In genomic region chr8:123891271-123891670, GRCm38 (mm10) we compare ENCODE assay signal across 8 mouse cellular contexts. TPM values are rescaled to one million over a fixed set of nuclear protein-coding genes. Genes with fewer than 3 reads are reported as not detected.
A peak's percentile ranks its signal among the peaks of the same experiment; 100 is the strongest.
DNase-seq lines count a peak whose midpoint lies in the region; ATAC-seq and TF ChIP-seq lines count a peak whose summit lies in the region.

No protein-coding gene starts in this region.

- no peaks in the 10 kb centered on the region for H3K36me3 ChIP-seq in kidney, adult 2 months (ENCODE audit: control insufficient read depth, insufficient read depth, low read length)
- no peaks in the 10 kb centered on the region for H3K36me3 ChIP-seq in midbrain, embryonic 10.5 days

- H3K27me3 ChIP-seq in kidney, adult 2 months (replicated peaks; ENCODE audit: control insufficient read depth, insufficient read depth, low read length), result no peaks in the 10 kb centered on the region; the same call in 1 of the 2 replicates
- H3K27me3 ChIP-seq in midbrain, embryonic 10.5 days (ENCODE audit: low read depth, poor library complexity, severe bottlenecking), result peaks cover 81% of the 10 kb centered on the region

- no peak overlapping the region for H3K4me3 ChIP-seq in kidney, adult 2 months (ENCODE audit: insufficient read depth, low read depth, low read length)
- peak overlapping the region; percentile 55 for H3K4me3 ChIP-seq in midbrain, embryonic 10.5 days

- H3K27ac ChIP-seq in kidney, adult 2 months (ENCODE audit: insufficient read depth, low read depth, low read length), result no peak overlapping the region
- no peak overlapping the region for H3K27ac ChIP-seq in midbrain, embryonic 10.5 days (replicated peaks)

- DNase-seq in 3T3-L1 (ENCODE audit: low read depth, low spot score) (peak; percentile 54), NIH3T3 (ENCODE audit: low read depth) (peak; percentile 88)
- DNase-seq in gastrocnemius, postnatal 25 days, result peak; percentile 75
- DNase-seq in kidney, adult 2 months, result peak; percentile 28
- DNase-seq in midbrain, embryonic 10.5 days (ENCODE audit: low spot score), result peak; percentile 55
- DNase-seq in frontal cortex, postnatal 10 days (ENCODE audit: low spot score in 2 of 2), result no peak
- no peak for DNase-seq in layer of hippocampus, adult 9-10 months (ENCODE audit: low spot score)

- H3K9me3 ChIP-seq in midbrain, embryonic 10.5 days (replicated peaks), result no peaks in the 10 kb centered on the region

- ATAC-seq in common myeloid progenitor, adult 5-6 weeks (replicated peaks; ENCODE audit: low read depth, poor library complexity, severe bottlenecking), result peak; percentile 82

- no peak for TF ChIP-seq POLR2A in kidney, adult 2 months (IDR thresholded peaks at IDR 0.05; ENCODE audit: low read depth, low read length)

- H3K4me1 ChIP-seq in kidney, adult 2 months (ENCODE audit: control insufficient read depth, insufficient read depth, low read length), result no peaks in the 10 kb centered on the region
- H3K4me1 ChIP-seq in midbrain, embryonic 10.5 days, result peaks cover 19% of the 10 kb centered on the region

- WGBS in kidney, adult 2 months, result 2% methylated on average over 11 of the region's 11 CpGs
- 2% methylated on average over 11 of the region's 11 CpGs for WGBS in midbrain, embryonic 10.5 days

- TF ChIP-seq CTCF in kidney, adult 2 months (conservative IDR thresholded peaks at IDR 0.05; ENCODE audit: insufficient read depth, insufficient read length, low read depth, low read length), result no peak

RNA-seq across cellular contexts. Expression of gene Acta1, which starts 3.3 kb away (rescaled TPM):
- total RNA-seq in common myeloid progenitor, adult 5-6 weeks (2017), result not detected in 2 replicates
- total RNA-seq in gastrocnemius, postnatal 25 days (2021), result over 10,000 TPM; 60,490 to 60,709 TPM
- 1.3 and 665 TPM in 2 replicates for polyA plus RNA-seq in kidney, adult 2 months (2012; rRNA removed)
- polyA plus RNA-seq in midbrain, embryonic 10.5 days (2016; fragmentation: Nextera tagmentation; extraction: Ambion mirVana), result 0.23 and 0.87 TPM in 2 replicates

RNA-seq across cellular contexts. Expression of gene Ccsap, which starts 31.3 kb away (rescaled TPM):
- 10.6 and 12.2 TPM in 2 replicates for total RNA-seq in common myeloid progenitor, adult 5-6 weeks (2017)
- total RNA-seq in gastrocnemius, postnatal 25 days (2021), result under 1 TPM; 0.36 to 0.62 TPM
- 0.22 and 0.30 TPM in 2 replicates for polyA plus RNA-seq in kidney, adult 2 months (2012; rRNA removed)
- 7.8 and 8.6 TPM in 2 replicates for polyA plus RNA-seq in midbrain, embryonic 10.5 days (2016; fragmentation: Nextera tagmentation; extraction: Ambion mirVana)

RNA-seq across cellular contexts. Expression of gene Nup133, which starts 57.8 kb away (rescaled TPM):
- 29.4 and 36.8 TPM in 2 replicates for total RNA-seq in common myeloid progenitor, adult 5-6 weeks (2017)
- 1 to 10 TPM; 7.3 to 8.7 TPM for total RNA-seq in gastrocnemius, postnatal 25 days (2021)
- polyA plus RNA-seq in kidney, adult 2 months (2012; rRNA removed), result 7.9 and 8.7 TPM in 2 replicates
- 54.5 and 56.1 TPM in 2 replicates for polyA plus RNA-seq in midbrain, embryonic 10.5 days (2016; fragmentation: Nextera tagmentation; extraction: Ambion mirVana)

Comparison
In these comparisons a context has a peak if more than half of its experiments do, and no peak if none do; other contexts are left out.
1. DNase-seq: peak in 3T3-L1 (single experiment), NIH3T3 (single experiment), gastrocnemius, postnatal 25 days (single experiment), kidney, adult 2 months (single experiment) and midbrain, embryonic 10.5 days (single experiment); none in frontal cortex, postnatal 10 days (0 of 2) and layer of hippocampus, adult 9-10 months (single experiment).
2. RNA of gene Acta1, which starts 3.3 kb away (total RNA-seq): 60,490 to 60,709 TPM in gastrocnemius, postnatal 25 days; not detected in common myeloid progenitor, adult 5-6 weeks; every median in the first group is over 1,000 times any median in the second.